Mouse (Mus musculus): ENCODE data around the gene Fbxo9.

- TF ChIP-seq GATA1 (IDR thresholded peaks at IDR 0.05; ENCODE audit: low read length) (no peak), TAL1 (IDR thresholded peaks at IDR 0.05; ENCODE audit: low read length) (no peak)
These were observed 29.3 kb upstream of the Fbxo9 start for GRCm38 (mm10) chr9:78138044-78138676.

Data from erythroblast, embryonic 14.5 days (primary cell).